Mouse (Mus musculus): ENCODE data around the gene Ndn.
A peak's percentile ranks its signal among the peaks of the same experiment; 100 is the strongest.

GRCm38 (mm10) chr7:62382391-62382790, 36.0 kb downstream of the Ndn start:
- TF ChIP-seq CTCF (IDR thresholded peaks at IDR 0.05; ENCODE audit: control insufficient read depth, insufficient read depth, low read length) (0 out of 2 replicates have a peak, but pooled peaks have one; percentile 12), POLR2A (IDR thresholded peaks at IDR 0.05; ENCODE audit: borderline replicate concordance, control insufficient read depth, low read depth, low read length) (no peak)
